Mouse (Mus musculus): ENCODE measurements around the gene Lxn. TPM values are rescaled to one million over a fixed set of nuclear protein-coding genes. Genes with fewer than 3 reads are reported as not detected.

Lxn gene
- 14.8 TPM for polyA plus RNA-seq (2014; fragmentation: Illumina TruSeq; extraction: RNeasy Lipid Tissue Mini Kit (QIAGEN cat#74804); ENCODE audit: low read depth, low replicate concordance)

GRCm38 (mm10) chr3:67463450-67464372, at the start of gene Lxn:
TSS of gene Lxn (minus strand) at chr3:67463926.

GRCm38 (mm10) chr3:67429999-67430380, 33.7 kb downstream of the Lxn start, which contains the start of gene Gfm1:
TSS of gene Gfm1 (plus strand) at chr3:67430096.

Other genes with a start within 250 kb of the Lxn start
- 23.6 TPM for gene Mlf1, start 89.8 kb downstream of the Lxn start, polyA plus RNA-seq (2014; fragmentation: Illumina TruSeq; extraction: RNeasy Lipid Tissue Mini Kit (QIAGEN cat#74804); ENCODE audit: low read depth, low replicate concordance)
- not detected for gene Gm17402, start 88.8 kb downstream of the Lxn start, polyA plus RNA-seq (2014; fragmentation: Illumina TruSeq; extraction: RNeasy Lipid Tissue Mini Kit (QIAGEN cat#74804); ENCODE audit: low read depth, low replicate concordance)
- 27.8 TPM for gene Gfm1, start 33.8 kb downstream of the Lxn start, polyA plus RNA-seq (2014; fragmentation: Illumina TruSeq; extraction: RNeasy Lipid Tissue Mini Kit (QIAGEN cat#74804); ENCODE audit: low read depth, low replicate concordance)
- 15.8 TPM for gene Rarres1, start 51.6 kb upstream of the Lxn start, polyA plus RNA-seq (2014; fragmentation: Illumina TruSeq; extraction: RNeasy Lipid Tissue Mini Kit (QIAGEN cat#74804); ENCODE audit: low read depth, low replicate concordance)
- gene Mfsd1, start 118.8 kb upstream of the Lxn start, polyA plus RNA-seq (2014; fragmentation: Illumina TruSeq; extraction: RNeasy Lipid Tissue Mini Kit (QIAGEN cat#74804); ENCODE audit: low read depth, low replicate concordance) = 50.2 TPM